In genomic region chr13:42298766-42299165, GRCm38 (mm10) we compare ENCODE assay signal across 16 mouse cellular contexts. TPM values are rescaled to one million over a fixed set of nuclear protein-coding genes. Genes with fewer than 3 reads are reported as not detected.
DNase-seq lines count a peak whose midpoint lies in the region; ATAC-seq lines count a peak whose summit lies in the region.
"Had no signal": no experiment of that assay in that cellular context is flagged by ENCODE, and none has a peak within 500 bp of the region (broad histone marks: within the 10 kb centered on the region; RNA-seq: fewer than 3 reads in every experiment).

No protein-coding gene starts in this region.

- H3K4me1 ChIP-seq in heart, embryonic 12.5 days (replicated peaks) = peaks cover 44% of the 10 kb centered on the region
- peaks cover 16% of the 10 kb centered on the region; the same call in 1 of the 2 replicates for H3K4me1 ChIP-seq in limb, embryonic 15.5 days
- peaks cover 26% of the 10 kb centered on the region for H3K4me1 ChIP-seq in limb, embryonic 10.5 days

- no peak for ATAC-seq in heart, embryonic 12.5 days (ENCODE audit: insufficient number of reproducible peaks, low FRiP score)
- ATAC-seq in limb, embryonic 15.5 days (ENCODE audit: insufficient number of reproducible peaks, low FRiP score, low TSS enrichment, low read depth) = no peak
- no peak for ATAC-seq in megakaryocyte progenitor cell, adult 5-6 weeks (replicated peaks; ENCODE audit: poor library complexity)
- ATAC-seq: intestine, embryonic 15.5 days; Patski had no signal

- H3K27ac ChIP-seq in heart, embryonic 12.5 days (ENCODE audit: poor library complexity, severe bottlenecking) = peak overlapping the region; percentile 61
- H3K27ac ChIP-seq in limb, embryonic 15.5 days = peak overlapping the region; percentile 27; the same call in 1 of the 2 replicates
- H3K27ac ChIP-seq in limb, embryonic 10.5 days = no peak overlapping the region
- H3K27ac ChIP-seq: hindbrain, embryonic 12.5 days; intestine, embryonic 15.5 days had no signal

- no peaks in the 10 kb centered on the region for H3K36me3 ChIP-seq in heart, embryonic 12.5 days
- no peaks in the 10 kb centered on the region for H3K36me3 ChIP-seq in limb, embryonic 15.5 days
- no peaks in the 10 kb centered on the region for H3K36me3 ChIP-seq in limb, embryonic 10.5 days
- H3K36me3 ChIP-seq: hindbrain, embryonic 12.5 days; intestine, embryonic 15.5 days had no signal

- DNase-seq in heart, adult 8-10 months (ENCODE audit: low spot score) = no peak
- DNase-seq in limb, embryonic 10.5 days (ENCODE audit: low spot score) = no peak
- DNase-seq in kidney, postnatal 14 days = peak; percentile 38
- peak; percentile 59 for DNase-seq in lung, postnatal 25 days (ENCODE audit: low spot score)
- no peak for DNase-seq in left cerebral cortex, adult 9 months (ENCODE audit: low spot score in 2 of 2)
- DNase-seq: cerebellum, adult 11 months; cerebellum, postnatal 25 days; gastrocnemius, postnatal 36 days; right cerebral cortex, postnatal 14 days had no signal

- no peaks in the 10 kb centered on the region for H3K27me3 ChIP-seq in heart, embryonic 12.5 days (replicated peaks)
- H3K27me3 ChIP-seq in limb, embryonic 15.5 days = peaks cover 21% of the 10 kb centered on the region
- peaks cover 42% of the 10 kb centered on the region for H3K27me3 ChIP-seq in limb, embryonic 10.5 days (ENCODE audit: low read depth, poor library complexity, severe bottlenecking)
- H3K27me3 ChIP-seq: Patski had no signal

- no peak overlapping the region for H3K4me2 ChIP-seq in heart, embryonic 12.5 days
- H3K4me2 ChIP-seq in limb, embryonic 15.5 days = no peak overlapping the region
- H3K4me2 ChIP-seq: hindbrain, embryonic 12.5 days; intestine, embryonic 15.5 days had no signal

- no peaks in the 10 kb centered on the region for H3K9me3 ChIP-seq in heart, embryonic 12.5 days (replicated peaks)
- H3K9me3 ChIP-seq in limb, embryonic 15.5 days = no peaks in the 10 kb centered on the region
- no peaks in the 10 kb centered on the region for H3K9me3 ChIP-seq in limb, embryonic 10.5 days (replicated peaks)
- H3K9me3 ChIP-seq: hindbrain, embryonic 12.5 days; intestine, embryonic 15.5 days; megakaryocyte, embryonic 14.5 days had no signal

- H3K9ac ChIP-seq in heart, embryonic 12.5 days = no peak overlapping the region
- no peak overlapping the region for H3K9ac ChIP-seq in limb, embryonic 15.5 days
- H3K9ac ChIP-seq: hindbrain, embryonic 12.5 days; intestine, embryonic 15.5 days had no signal

- no peak overlapping the region for H3K4me3 ChIP-seq in heart, embryonic 12.5 days
- H3K4me3 ChIP-seq in limb, embryonic 15.5 days = no peak overlapping the region
- no peak overlapping the region for H3K4me3 ChIP-seq in limb, embryonic 10.5 days
- H3K4me3 ChIP-seq: hindbrain, embryonic 12.5 days; intestine, embryonic 15.5 days; megakaryocyte, embryonic 14.5 days had no signal

RNA-seq across cellular contexts. Expression of gene Edn1, which starts 2.5 kb away (rescaled TPM):
- 9.1 and 9.6 TPM in 2 replicates for polyA plus RNA-seq in heart, embryonic 12.5 days (2016; fragmentation: Nextera tagmentation; extraction: Ambion mirVana)
- 1 to 10 TPM; 3.3 to 6.3 (median 3.8) TPM for total RNA-seq in heart, adult 8-10 months (2022)
- 5.1 and 5.9 TPM in 2 replicates for polyA plus RNA-seq in limb, embryonic 15.5 days (2015; fragmentation: Nextera tagmentation; extraction: Ambion mirVana)
- polyA plus RNA-seq in limb, embryonic 10.5 days (2016; fragmentation: Nextera tagmentation; extraction: Ambion mirVana) = 0.58 and 0.65 TPM in 2 replicates
- not detected in 2 replicates for total RNA-seq in megakaryocyte progenitor cell, adult 5-6 weeks (2015)
- not detected in 2 replicates for total RNA-seq in megakaryocyte progenitor cell, adult 5-6 weeks (2017)

Comparison
In these comparisons a context has a peak if more than half of its experiments do, and no peak if none do; other contexts are left out.
1. DNase-seq: peak in kidney, postnatal 14 days (single experiment) and lung, postnatal 25 days (single experiment); none in heart, adult 8-10 months (single experiment), limb, embryonic 10.5 days (single experiment) and left cerebral cortex, adult 9 months (0 of 2).